Mouse (Mus musculus): ENCODE data around the gene Cyp2s1.

The Cyp2s1 gene

GRCm38 (mm10) chr7:25781321-25781936 is 35.3 kb downstream of the Cyp2s1 start:
- DNase-seq (ENCODE audit: low spot score in 2 of 2), result no peak

- DNase-seq (ENCODE audit: low spot score in 2 of 2), result no peak
These were observed 36.0 kb downstream of the Cyp2s1 start for GRCm38 (mm10) chr7:25780753-25781152.

GRCm38 (mm10) chr7:25780021-25780420 is 36.7 kb downstream of the Cyp2s1 start:
- no peak for DNase-seq (ENCODE audit: low spot score in 2 of 2)

GRCm38 (mm10) chr7:25768229-25768628 is 48.5 kb downstream of the Cyp2s1 start:
- DNase-seq (ENCODE audit: low spot score in 2 of 2), result no peak

- DNase-seq (ENCODE audit: low spot score in 2 of 2), result no peak
These were observed 50.6 kb downstream of the Cyp2s1 start for GRCm38 (mm10) chr7:25766108-25766507.

GRCm38 (mm10) chr7:25764221-25764620 is 52.5 kb downstream of the Cyp2s1 start:
- DNase-seq (ENCODE audit: low spot score in 2 of 2), result no peak

GRCm38 (mm10) chr7:25763678-25764077 is 53.0 kb downstream of the Cyp2s1 start:
- DNase-seq (ENCODE audit: low spot score in 2 of 2), result no peak

- DNase-seq (ENCODE audit: low spot score in 2 of 2), result peak in 1 of 2 experiments; percentile 11
These were observed 55.4 kb downstream of the Cyp2s1 start for GRCm38 (mm10) chr7:25761354-25761753.

- DNase-seq (ENCODE audit: low spot score in 2 of 2), result peak; percentile 80 to 90
These were observed 60.7 kb downstream of the Cyp2s1 start for GRCm38 (mm10) chr7:25756011-25756410.

GRCm38 (mm10) chr7:25755468-25755833 is 61.3 kb downstream of the Cyp2s1 start:
- peak in 1 of 2 experiments; percentile 57 for DNase-seq (ENCODE audit: low spot score in 2 of 2)

GRCm38 (mm10) chr7:25754738-25755467 is 61.8 kb downstream of the Cyp2s1 start, which contains the start of gene Hnrnpul1:
Gene Hnrnpul1 (minus strand): TSS chr7:25754757.
- peak; percentile 96 to 100 for DNase-seq (ENCODE audit: low spot score in 2 of 2)

GRCm38 (mm10) chr7:25754439-25754737 is 62.3 kb downstream of the Cyp2s1 start:
- DNase-seq (ENCODE audit: low spot score in 2 of 2), result no peak

- peak; percentile 35 to 51 for DNase-seq (ENCODE audit: low spot score in 2 of 2)
These were observed 62.9 kb downstream of the Cyp2s1 start for GRCm38 (mm10) chr7:25753643-25754438.

GRCm38 (mm10) chr7:25753076-25753475 is 63.6 kb downstream of the Cyp2s1 start:
- no peak for DNase-seq (ENCODE audit: low spot score in 2 of 2)

All from cerebellum, postnatal 4 days (tissue).